Mouse (Mus musculus) spleen, postnatal 0 days (tissue): ENCODE results near the gene Myh8. TPM values are rescaled to one million over a fixed set of nuclear protein-coding genes. Genes with fewer than 3 reads are reported as not detected.

Experiments
- polyA plus RNA-seq: library from polyadenylated mRNA; unstranded; fragments of >200 nt; fragmentation: Nextera tagmentation; extraction: Ambion mirVana; gene quantifications from 2 replicates; pipeline ENCODE4 v1.2.1, GENCODE M21; 2015

Gene Myh8
- 3.1 and 3.2 TPM in 2 replicates for polyA plus RNA-seq

DNA sequence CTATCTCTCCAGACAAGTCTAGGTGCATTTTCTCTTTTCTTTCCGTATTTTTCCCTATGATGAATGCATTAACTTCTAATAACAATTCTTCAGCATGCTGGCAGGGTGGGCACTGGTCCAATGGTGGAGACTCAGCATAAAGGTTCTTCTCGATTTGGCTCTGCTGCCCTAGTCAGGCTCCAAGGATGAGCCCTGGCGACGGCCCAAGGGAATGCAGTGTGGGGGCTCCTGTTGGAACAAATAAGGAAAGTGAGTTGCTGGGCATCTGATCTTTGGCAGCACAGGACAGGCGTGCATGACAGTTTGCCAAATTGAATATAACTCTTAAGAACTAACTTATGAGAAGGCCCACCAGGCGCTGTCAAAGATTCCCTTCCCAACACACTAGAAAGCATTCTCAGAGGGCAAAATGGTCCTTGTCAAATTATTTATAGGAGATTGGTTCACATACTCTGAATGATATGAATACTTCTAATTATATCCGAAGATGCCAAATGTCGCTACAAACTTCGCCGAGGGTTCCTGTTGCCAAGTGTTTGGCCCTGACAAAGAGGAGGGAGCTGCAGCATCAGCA lies at the start of gene Myh8:
TSS of gene Myh8 (plus strand) at position 524 of the 574 bp plus-strand sequence.

DNA sequence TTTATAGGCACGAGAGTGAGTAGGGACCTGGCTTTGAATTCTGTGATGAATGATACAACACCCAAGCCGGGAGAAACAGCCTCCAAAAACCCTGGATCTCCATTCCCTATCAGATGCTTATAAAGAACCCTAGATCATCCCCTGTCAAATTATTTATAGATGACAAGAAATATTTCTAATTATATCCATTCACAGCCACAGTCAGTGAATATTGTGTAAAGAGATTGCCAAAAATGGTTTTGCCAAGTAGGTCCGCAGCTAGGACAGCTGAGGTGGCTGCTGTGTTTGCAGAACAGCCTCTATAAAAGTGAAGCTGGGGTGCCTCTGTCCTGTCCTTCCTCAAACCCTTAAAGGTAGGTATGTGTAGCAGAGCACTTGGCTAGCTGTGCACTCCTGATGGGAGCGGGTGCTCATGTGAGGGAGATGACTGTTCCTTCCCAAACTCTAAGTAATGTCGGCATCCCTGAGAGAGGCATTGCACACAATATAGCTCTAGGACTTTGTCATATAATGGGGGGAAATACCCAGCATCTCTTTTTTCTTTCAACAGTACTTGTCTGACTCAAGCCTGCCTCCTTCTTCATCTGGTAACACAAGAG lies 39.3 kb upstream of the Myh8 start, which contains the start of gene Myh4:
TSS of gene Myh4 (plus strand) at position 549 of the 599 bp plus-strand sequence.

DNA sequence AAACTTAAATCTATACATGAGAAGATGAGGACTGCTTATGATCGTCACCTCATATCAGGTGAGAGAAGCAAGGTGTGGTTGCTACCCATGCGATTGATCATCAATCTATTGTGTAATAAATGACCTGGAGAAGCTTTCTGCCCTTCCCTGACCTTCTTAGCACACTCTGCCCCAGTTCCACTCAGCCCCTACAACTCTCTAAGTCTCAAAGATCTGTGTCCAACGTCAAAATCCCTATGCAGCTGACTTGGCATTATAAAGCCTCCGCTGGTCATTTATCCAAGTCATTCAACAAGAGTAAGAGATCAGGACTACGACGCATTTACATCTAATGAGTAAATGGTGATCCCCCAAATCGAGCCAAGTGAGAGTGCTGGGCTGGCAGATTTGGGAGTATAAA lies 44.4 kb downstream of the Myh8 start, which contains the start of gene Myh13:
TSS of gene Myh13 (plus strand) at position 301 of the 400 bp plus-strand sequence.

Other genes starting within 250 kb of the Myh8 start
- gene Adprm, start 224.5 kb upstream of the Myh8 start, polyA plus RNA-seq = 17.1 and 22.7 TPM in 2 replicates
- gene Sco1, start 224.5 kb upstream of the Myh8 start, polyA plus RNA-seq = 6.5 and 7.4 TPM in 2 replicates
- 0.10 TPM in 1 of 2 replicates, not detected in the other for gene Myh3, start 198.8 kb upstream of the Myh8 start, polyA plus RNA-seq
- 0.23 TPM in 2 replicates for gene Myh2, start 106.1 kb upstream of the Myh8 start, polyA plus RNA-seq
- 1.4 and 1.5 TPM in 2 replicates for gene Myh1, start 77.1 kb upstream of the Myh8 start, polyA plus RNA-seq
- not detected in 2 replicates for gene Myh4, start 39.1 kb upstream of the Myh8 start, polyA plus RNA-seq
- not detected in 2 replicates for gene Myh13, start 44.5 kb downstream of the Myh8 start, polyA plus RNA-seq
- 3.8 and 5.0 TPM in 2 replicates for gene Gas7, start 178.3 kb downstream of the Myh8 start, polyA plus RNA-seq